In the genomic region with DNA sequence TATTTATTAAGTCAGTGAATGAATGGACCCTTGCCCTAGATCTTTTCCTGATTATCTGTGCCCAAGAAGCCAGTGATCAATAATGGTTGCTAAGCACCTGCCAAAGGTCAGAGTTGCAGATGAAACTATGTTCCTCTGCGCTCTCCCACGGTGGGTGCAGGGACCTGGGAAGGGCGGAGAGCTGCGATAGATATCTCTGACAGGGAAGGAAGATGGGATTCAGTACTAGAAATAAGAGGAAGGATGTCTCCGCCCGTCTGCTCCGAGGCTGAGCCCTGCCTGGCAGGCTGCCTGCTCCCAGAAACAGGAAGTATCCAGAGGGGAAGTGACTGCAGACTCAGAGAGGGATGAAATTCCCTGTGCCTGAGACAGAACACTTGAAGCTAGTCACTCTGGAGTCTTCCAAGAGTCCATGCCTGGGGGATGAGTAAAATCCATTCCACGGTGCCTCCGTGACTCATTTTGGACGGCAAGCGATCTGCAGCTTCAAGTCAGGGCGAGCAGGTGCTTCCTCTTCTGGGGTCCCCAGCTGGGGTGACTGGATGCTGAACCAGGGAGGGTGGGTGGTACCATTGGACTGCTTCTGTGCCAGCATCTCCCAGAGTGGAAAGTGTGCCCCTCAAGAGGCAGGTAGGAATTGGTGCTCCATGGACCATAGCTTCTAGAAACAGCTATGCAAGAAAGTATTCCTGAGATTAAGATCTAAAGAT, we compare ENCODE assay signal across 8 mouse cellular contexts. TPM values are rescaled to one million over a fixed set of nuclear protein-coding genes. Genes with fewer than 3 reads are reported as not detected.
A peak's percentile ranks its signal among the peaks of the same experiment; 100 is the strongest.
DNase-seq lines count a peak whose midpoint lies in the region; ATAC-seq and TF ChIP-seq lines count a peak whose summit lies in the region.

No protein-coding gene starts in this region.

- H3K79me2 ChIP-seq in liver, adult 2 months (ENCODE audit: control insufficient read depth, insufficient read depth, low read length), result no peaks in the 10 kb centered on the region

- H3K27ac ChIP-seq in heart, postnatal 0 days (ENCODE audit: low read depth), result peak overlapping the region; percentile 70
- peak overlapping the region; percentile 39 for H3K27ac ChIP-seq in liver, adult 2 months (replicated peaks; ENCODE audit: insufficient read depth, low read depth, low read length)
- H3K27ac ChIP-seq in forebrain, embryonic 13.5 days, result no peak overlapping the region

- peak; percentile 66; the same call in 1 of the 2 replicates for TF ChIP-seq EP300 in heart, postnatal 0 days (IDR thresholded peaks at IDR 0.05; ENCODE audit: low read depth)

- H3K4me2 ChIP-seq in heart, postnatal 0 days (ENCODE audit: low read depth, low read length), result peak overlapping the region; percentile 14; the same call in 1 of the 2 replicates
- H3K4me2 ChIP-seq in forebrain, embryonic 13.5 days, result no peak overlapping the region

- peak; percentile 48; the same call in 1 of the 2 replicates for ATAC-seq in heart, postnatal 0 days (ENCODE audit: insufficient read depth, low read depth)
- ATAC-seq in forebrain, embryonic 13.5 days, result no peak

- H3K4me1 ChIP-seq in heart, postnatal 0 days (ENCODE audit: control insufficient read depth, insufficient read depth), result peaks cover 23% of the 10 kb centered on the region
- peaks cover 18% of the 10 kb centered on the region; the same call in 1 of the 2 replicates for H3K4me1 ChIP-seq in liver, adult 2 months (ENCODE audit: control insufficient read depth, insufficient read depth, low read length)
- H3K4me1 ChIP-seq in forebrain, embryonic 13.5 days, result no peaks in the 10 kb centered on the region

- no peaks in the 10 kb centered on the region for H3K9me3 ChIP-seq in heart, postnatal 0 days (replicated peaks; ENCODE audit: control insufficient read depth, low read length)
- no peaks in the 10 kb centered on the region for H3K9me3 ChIP-seq in forebrain, embryonic 13.5 days (replicated peaks)

- WGBS in heart, postnatal 0 days, result 48% methylated on average over 12 of the region's 12 CpGs
- WGBS in liver, adult 2 months, result 29% methylated on average over 12 of the region's 12 CpGs
- WGBS in forebrain, embryonic 13.5 days, result 90% methylated on average over 12 of the region's 12 CpGs

- H3K36me3 ChIP-seq in heart, postnatal 0 days (replicated peaks; ENCODE audit: control insufficient read depth, insufficient read depth, low read length), result no peaks in the 10 kb centered on the region
- no peaks in the 10 kb centered on the region for H3K36me3 ChIP-seq in liver, adult 2 months (ENCODE audit: control insufficient read depth, insufficient read depth, low read length)
- H3K36me3 ChIP-seq in splenic B cell, adult 2 months (ENCODE audit: control insufficient read depth, insufficient read depth, low read length, poor library complexity, severe bottlenecking), result no peaks in the 10 kb centered on the region
- no peaks in the 10 kb centered on the region for H3K36me3 ChIP-seq in forebrain, embryonic 13.5 days (ENCODE audit: poor library complexity, severe bottlenecking)

- H3K9ac ChIP-seq in heart, postnatal 0 days (replicated peaks; ENCODE audit: low read depth, low read length), result no peak overlapping the region
- H3K9ac ChIP-seq in liver, adult 2 months (ENCODE audit: low read depth, low read length), result peak overlapping the region; percentile 39; the same call in 1 of the 2 replicates
- no peak overlapping the region for H3K9ac ChIP-seq in forebrain, embryonic 13.5 days

- no peak for TF ChIP-seq POLR2A in liver, adult 2 months (IDR thresholded peaks at IDR 0.05; ENCODE audit: extremely low read depth, insufficient read depth, low read length)

- no peak overlapping the region for H3K4me3 ChIP-seq in heart, postnatal 0 days (ENCODE audit: low read depth, low read length)
- peak overlapping the region; percentile 46; the same call in 1 of the 2 replicates for H3K4me3 ChIP-seq in liver, adult 2 months (ENCODE audit: insufficient read depth, low read depth, low read length)
- no peak overlapping the region for H3K4me3 ChIP-seq in forebrain, embryonic 13.5 days

- H3K27me3 ChIP-seq in heart, postnatal 0 days (ENCODE audit: control insufficient read depth, insufficient read depth, low read length), result no peaks in the 10 kb centered on the region
- H3K27me3 ChIP-seq in liver, adult 2 months (ENCODE audit: control insufficient read depth, insufficient read depth, low read length), result no peaks in the 10 kb centered on the region
- no peaks in the 10 kb centered on the region; the same call in 1 of the 2 replicates for H3K27me3 ChIP-seq in splenic B cell, adult 2 months (ENCODE audit: control insufficient read depth, insufficient read depth, low read length, poor library complexity, severe bottlenecking)
- no peaks in the 10 kb centered on the region for H3K27me3 ChIP-seq in forebrain, embryonic 13.5 days

- TF ChIP-seq CTCF in heart, postnatal 0 days (IDR thresholded peaks at IDR 0.05; ENCODE audit: low read depth), result no peak
- TF ChIP-seq CTCF in liver, adult 2 months (IDR thresholded peaks at IDR 0.05; ENCODE audit: low read depth, low read length), result no peak

- DNase-seq in ovary, adult 18-20 months (ENCODE audit: low spot score), result peak; percentile 20
- DNase-seq in ovary, postnatal 14 days (ENCODE audit: low spot score), result no peak
- DNase-seq in adrenal gland, postnatal 36 days, result peak; percentile 70 to 84
- peak; percentile 78 for DNase-seq in heart, postnatal 0 days (ENCODE audit: low spot score)
- peak; percentile 94 for DNase-seq in liver, adult 2 months (ENCODE audit: extremely low read depth, low read depth, low spot score)
- peak; percentile 9 for DNase-seq in splenic B cell, adult 2 months (ENCODE audit: low read depth, low spot score)
- no peak for DNase-seq in embryo, embryonic 10 days (ENCODE audit: low spot score)

RNA-seq across cellular contexts. Expression of a gene that starts 36.9 kb away (rescaled TPM):
- total RNA-seq in adrenal gland, postnatal 36 days (2021), result 10 to 100 TPM; 36.6 to 42.7 TPM
- total RNA-seq in heart, postnatal 0 days (2014; rRNA removed; ENCODE audit: low replicate concordance), result 26.2 and 34.8 TPM in 2 replicates
- 7.4 and 7.9 TPM in 2 replicates for polyA plus RNA-seq in heart, postnatal 0 days (2015; fragmentation: Nextera tagmentation; extraction: Ambion mirVana)
- total RNA-seq in liver, adult 2 months (2014; rRNA removed), result 29.7 and 29.9 TPM in 2 replicates
- 6.4 and 7.2 TPM in 2 replicates for polyA plus RNA-seq in liver, adult 2 months (2012; rRNA removed)
- polyA plus RNA-seq in forebrain, embryonic 13.5 days (2015; fragmentation: Nextera tagmentation; extraction: Ambion mirVana), result 15.9 and 16.0 TPM in 2 replicates

RNA-seq across cellular contexts. Expression of a gene that starts 41.9 kb away (rescaled TPM):
- total RNA-seq in adrenal gland, postnatal 36 days (2021), result 10 to 100 TPM; 40.8 to 43.6 TPM
- 177 and 180 TPM in 2 replicates for total RNA-seq in heart, postnatal 0 days (2014; rRNA removed; ENCODE audit: low replicate concordance)
- 109 and 124 TPM in 2 replicates for polyA plus RNA-seq in heart, postnatal 0 days (2015; fragmentation: Nextera tagmentation; extraction: Ambion mirVana)
- 28.0 and 32.2 TPM in 2 replicates for total RNA-seq in liver, adult 2 months (2014; rRNA removed)
- 17.0 and 20.9 TPM in 2 replicates for polyA plus RNA-seq in liver, adult 2 months (2012; rRNA removed)
- polyA plus RNA-seq in forebrain, embryonic 13.5 days (2015; fragmentation: Nextera tagmentation; extraction: Ambion mirVana), result 481 and 506 TPM in 2 replicates

Comparison
In these comparisons a context has a peak if more than half of its experiments do, and no peak if none do; other contexts are left out.
1. DNase-seq: peak in ovary, adult 18-20 months (single experiment), adrenal gland, postnatal 36 days (2 of 2), heart, postnatal 0 days (single experiment), liver, adult 2 months (single experiment) and splenic B cell, adult 2 months (single experiment); none in ovary, postnatal 14 days (single experiment) and embryo, embryonic 10 days (single experiment).